Mouse (Mus musculus): ENCODE data around the gene Adam1a.

GRCm38 (mm10) chr5:121474610-121475009 is 70.7 kb downstream of the Adam1a start:
- TF ChIP-seq EP300 (optimal IDR thresholded peaks at IDR 0.05) (no peak), CTCF (IDR thresholded peaks at IDR 0.05; ENCODE audit: low read depth) (no peak)
